Mouse (Mus musculus): ENCODE results near the gene Dnah7a. TPM values are rescaled to one million over a fixed set of nuclear protein-coding genes. Genes with fewer than 3 reads are reported as not detected.
"Not testable (repeated sequence)": the region's sequence is repeated elsewhere in the genome, so short reads cannot be mapped to it uniquely, and the experiment has no call there.

The Dnah7a gene
- polyA plus RNA-seq (2014; fragmentation: Nextera tagmentation; extraction: Ambion mirVana): 2.8 and 4.2 TPM in 2 replicates

DNA sequence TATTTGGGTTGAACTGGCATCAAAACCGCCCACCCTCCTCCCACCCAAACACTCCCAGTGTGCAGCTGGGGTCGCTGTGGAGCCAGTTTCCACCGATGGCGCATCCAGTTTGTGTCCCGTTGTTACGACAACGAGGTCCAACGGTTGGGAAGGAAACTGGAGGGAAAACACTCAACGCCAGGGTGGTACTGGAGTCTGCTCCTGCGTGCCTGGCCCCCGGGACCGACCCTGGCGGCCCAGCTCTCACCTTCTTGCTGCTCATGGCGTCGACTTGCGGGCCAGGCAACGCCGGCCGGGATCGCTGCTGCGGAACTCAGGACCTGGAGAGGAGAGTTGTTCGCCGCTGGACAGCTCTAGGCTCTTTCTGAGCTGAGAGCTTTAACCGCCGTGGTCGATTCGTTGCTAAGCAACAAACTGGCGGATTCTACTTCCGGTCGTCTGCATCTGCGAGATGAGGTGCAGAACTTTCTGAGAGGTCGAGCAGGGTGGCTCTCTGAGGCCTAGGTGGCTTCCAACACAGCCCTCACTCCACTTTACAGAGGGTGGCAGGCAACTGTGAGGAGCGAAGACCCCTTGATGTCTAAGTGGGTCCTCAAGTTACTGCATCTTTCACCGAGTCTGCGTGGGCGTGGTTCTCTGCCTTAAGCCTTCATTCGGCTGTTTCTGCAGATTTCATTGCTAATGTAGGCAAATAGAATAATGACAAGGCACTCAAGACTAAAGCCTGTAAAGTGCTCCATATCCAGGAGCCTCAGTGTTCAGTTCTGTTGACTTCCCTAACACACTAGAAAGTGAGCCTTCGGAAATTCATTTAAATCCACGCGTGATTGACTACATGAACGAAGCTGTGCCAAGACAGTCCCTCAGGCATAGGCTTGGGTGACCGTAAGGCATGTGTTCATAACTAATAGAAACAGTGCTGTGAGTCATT is at the start of gene Dnah7a:
TSS of gene Dnah7a (minus strand) at position 354 of the 931 bp plus-strand sequence.
- peak within 1 kb of the TSS; percentile 79 for H3K4me2 ChIP-seq (ENCODE audit: low read depth, severe bottlenecking)
- no peaks in the 10 kb centered on the region for H3K36me3 ChIP-seq (ENCODE audit: control insufficient read depth, insufficient read depth, low read length)
- peak within 1 kb of the TSS; percentile 47; the same call in 1 of the 2 replicates for H3K9ac ChIP-seq (ENCODE audit: low read length)
- peak; percentile 78 for ATAC-seq (ENCODE audit: insufficient number of reproducible peaks, low FRiP score, low TSS enrichment, low read depth)
- 16% methylated on average over 42 of the region's 42 CpGs for WGBS
- DNase-seq (ENCODE audit: low spot score): peak; percentile 79
- no peaks in the 10 kb centered on the region for H3K27me3 ChIP-seq (ENCODE audit: control insufficient read depth, insufficient read depth, low read length)
- peak within 1 kb of the TSS; percentile 40 for H3K4me3 ChIP-seq (ENCODE audit: low read depth, low read length)
- no peaks in the 10 kb centered on the region for H3K4me1 ChIP-seq (ENCODE audit: control insufficient read depth, insufficient read depth, low read length)
- H3K27ac ChIP-seq (replicated peaks; ENCODE audit: low read depth, low read length): no peak within 1 kb of the TSS
- H3K9me3 ChIP-seq (ENCODE audit: control insufficient read depth, low read length): no peaks in the 10 kb centered on the region

DNA sequence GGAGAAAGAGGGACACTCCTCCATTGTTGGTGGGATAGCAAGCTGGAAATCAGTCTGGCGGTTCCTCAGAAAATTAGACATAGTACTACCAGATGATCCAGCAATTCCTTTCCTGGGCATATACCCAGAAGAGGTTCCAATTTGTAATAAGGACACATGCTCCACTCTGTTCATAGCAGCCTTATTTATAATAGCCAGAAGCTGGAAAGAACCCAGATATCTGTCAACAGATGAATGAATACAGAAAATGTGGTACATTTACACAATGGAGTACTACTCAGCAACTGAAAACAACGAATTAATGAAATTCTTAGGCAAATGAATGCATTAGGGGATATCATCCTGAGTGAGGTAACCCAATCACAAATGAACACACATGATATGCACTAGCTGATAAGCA is 46.9 kb upstream of the Dnah7a start:
- not testable (repeated sequence) for ATAC-seq (ENCODE audit: insufficient number of reproducible peaks, low FRiP score, low TSS enrichment, low read depth); H3K4me2 ChIP-seq (ENCODE audit: low read depth, severe bottlenecking); H3K27ac ChIP-seq (replicated peaks; ENCODE audit: low read depth, low read length); DNase-seq (ENCODE audit: low spot score); H3K9me3 ChIP-seq (ENCODE audit: control insufficient read depth, low read length); H3K9ac ChIP-seq (ENCODE audit: low read length); H3K27me3 ChIP-seq (ENCODE audit: control insufficient read depth, insufficient read depth, low read length); H3K36me3 ChIP-seq (ENCODE audit: control insufficient read depth, insufficient read depth, low read length); H3K4me1 ChIP-seq (ENCODE audit: control insufficient read depth, insufficient read depth, low read length); H3K4me3 ChIP-seq (ENCODE audit: low read depth, low read length)
- 95% methylated on average over 2 of the region's 2 CpGs for WGBS

DNA sequence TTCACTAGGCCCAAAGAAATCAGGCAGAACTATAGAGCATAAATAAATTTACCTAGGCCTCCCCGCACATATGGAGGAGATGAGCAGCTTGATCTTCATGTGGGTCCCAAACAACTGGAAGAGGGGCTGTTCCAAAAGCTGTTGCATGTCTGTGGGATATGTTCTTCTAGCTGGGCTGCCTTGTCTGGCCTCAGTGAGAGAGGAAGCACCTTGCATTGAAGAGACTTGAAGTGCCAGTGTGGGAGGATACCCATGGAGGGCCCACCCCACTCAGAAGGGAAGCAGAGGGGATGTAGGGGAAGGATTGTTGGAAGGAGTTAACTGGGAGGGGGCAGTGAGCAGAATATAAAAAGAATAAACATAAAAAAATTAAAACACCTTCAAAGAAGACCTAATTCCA is 44.6 kb upstream of the Dnah7a start:
- Histone ChIP-seq H3K4me2 (ENCODE audit: low read depth, severe bottlenecking) (no peak overlapping the region), H3K9me3 (ENCODE audit: control insufficient read depth, low read length) (no peaks in the 10 kb centered on the region), H3K9ac (ENCODE audit: low read length) (no peak overlapping the region), H3K4me1 (ENCODE audit: control insufficient read depth, insufficient read depth, low read length) (no peaks in the 10 kb centered on the region), H3K27ac (replicated peaks; ENCODE audit: low read depth, low read length) (no peak overlapping the region), H3K4me3 (ENCODE audit: low read depth, low read length) (no peak overlapping the region), H3K27me3 (ENCODE audit: control insufficient read depth, insufficient read depth, low read length) (no peaks in the 10 kb centered on the region), H3K36me3 (ENCODE audit: control insufficient read depth, insufficient read depth, low read length) (no peaks in the 10 kb centered on the region)
- ATAC-seq (ENCODE audit: insufficient number of reproducible peaks, low FRiP score, low TSS enrichment, low read depth): no peak
- DNase-seq (ENCODE audit: low spot score): no peak
- whole genome bisulfite sequencing: 70% methylated on average over 1 of the region's 1 CpGs

DNA sequence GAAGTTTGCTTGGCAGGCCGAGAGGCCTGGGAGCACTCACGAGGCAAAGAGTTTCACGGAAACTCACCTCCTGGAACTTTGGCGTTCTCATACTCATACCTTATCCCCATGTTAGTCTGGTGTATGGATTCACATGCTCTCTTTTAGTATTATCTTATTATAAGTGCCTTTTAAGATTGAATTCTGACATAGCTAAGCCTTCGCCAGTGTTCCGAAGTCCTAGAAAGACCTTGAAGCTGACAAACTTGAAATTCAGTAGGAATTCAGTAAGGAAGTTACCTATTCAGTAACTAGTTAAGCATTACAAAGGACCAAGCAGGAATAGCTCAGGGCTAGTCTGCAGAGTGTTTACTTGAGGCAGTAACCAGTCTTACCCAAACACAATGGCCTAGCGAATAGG is 44.1 kb upstream of the Dnah7a start:
- H3K27me3 ChIP-seq (ENCODE audit: control insufficient read depth, insufficient read depth, low read length); ATAC-seq (ENCODE audit: insufficient number of reproducible peaks, low FRiP score, low TSS enrichment, low read depth); H3K27ac ChIP-seq (replicated peaks; ENCODE audit: low read depth, low read length); DNase-seq (ENCODE audit: low spot score); H3K4me2 ChIP-seq (ENCODE audit: low read depth, severe bottlenecking); H3K4me1 ChIP-seq (ENCODE audit: control insufficient read depth, insufficient read depth, low read length); H3K4me3 ChIP-seq (ENCODE audit: low read depth, low read length); H3K9ac ChIP-seq (ENCODE audit: low read length); H3K9me3 ChIP-seq (ENCODE audit: control insufficient read depth, low read length); H3K36me3 ChIP-seq (ENCODE audit: control insufficient read depth, insufficient read depth, low read length): not testable (repeated sequence)
- WGBS: 85% methylated on average over 7 of the region's 7 CpGs

DNA sequence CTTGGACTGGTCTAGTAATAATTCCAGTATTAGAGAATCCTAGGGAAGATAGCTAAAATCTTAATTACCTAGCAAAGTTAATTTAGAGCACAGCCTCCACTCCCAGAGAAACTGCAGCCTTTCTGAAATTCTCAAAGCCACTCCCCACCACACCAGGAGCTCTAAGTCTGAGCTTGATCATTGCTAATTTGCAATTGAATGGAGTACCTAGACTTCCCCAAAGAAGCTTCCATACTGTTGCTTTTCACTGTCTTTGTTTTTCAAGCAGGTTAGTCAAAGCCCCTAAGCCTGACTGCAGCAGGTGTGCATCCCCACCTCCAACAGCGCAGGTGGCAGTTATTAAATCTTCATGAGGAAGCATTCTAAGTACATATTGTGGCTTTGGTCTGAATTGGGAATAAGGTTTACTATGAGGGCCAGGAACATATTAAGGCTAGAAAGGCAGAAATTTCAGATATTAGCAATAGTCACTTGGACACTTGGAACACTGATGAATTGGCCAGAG is 43.3 kb upstream of the Dnah7a start:
- not testable (repeated sequence) for ATAC-seq (ENCODE audit: insufficient number of reproducible peaks, low FRiP score, low TSS enrichment, low read depth); H3K27me3 ChIP-seq (ENCODE audit: control insufficient read depth, insufficient read depth, low read length); H3K9me3 ChIP-seq (ENCODE audit: control insufficient read depth, low read length); H3K4me3 ChIP-seq (ENCODE audit: low read depth, low read length); H3K4me2 ChIP-seq (ENCODE audit: low read depth, severe bottlenecking); H3K27ac ChIP-seq (replicated peaks; ENCODE audit: low read depth, low read length); DNase-seq (ENCODE audit: low spot score); H3K9ac ChIP-seq (ENCODE audit: low read length); H3K4me1 ChIP-seq (ENCODE audit: control insufficient read depth, insufficient read depth, low read length); H3K36me3 ChIP-seq (ENCODE audit: control insufficient read depth, insufficient read depth, low read length)
- WGBS: 73% methylated on average over 1 of the region's 1 CpGs

DNA sequence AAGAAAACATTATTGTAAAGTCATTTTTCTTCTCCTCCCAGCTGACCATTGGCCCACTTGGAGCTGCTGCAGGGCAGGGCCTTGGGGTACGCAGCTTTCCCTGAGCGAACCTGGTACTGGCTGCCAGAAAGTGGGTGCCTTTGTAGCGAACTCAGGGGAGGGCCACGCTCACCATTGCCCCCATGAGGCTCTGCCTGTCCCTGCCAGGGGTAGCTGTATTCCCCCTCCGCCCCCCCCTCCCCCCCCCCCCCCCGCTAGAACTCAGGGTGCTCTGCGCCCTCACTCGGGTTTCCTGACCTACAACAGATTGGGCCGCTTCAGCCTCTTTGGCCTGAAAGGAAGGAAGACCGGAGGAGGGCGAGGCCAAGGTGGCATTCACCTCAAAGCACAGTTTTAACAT is 42.0 kb upstream of the Dnah7a start:
- ATAC-seq (ENCODE audit: insufficient number of reproducible peaks, low FRiP score, low TSS enrichment, low read depth): no peak

DNA sequence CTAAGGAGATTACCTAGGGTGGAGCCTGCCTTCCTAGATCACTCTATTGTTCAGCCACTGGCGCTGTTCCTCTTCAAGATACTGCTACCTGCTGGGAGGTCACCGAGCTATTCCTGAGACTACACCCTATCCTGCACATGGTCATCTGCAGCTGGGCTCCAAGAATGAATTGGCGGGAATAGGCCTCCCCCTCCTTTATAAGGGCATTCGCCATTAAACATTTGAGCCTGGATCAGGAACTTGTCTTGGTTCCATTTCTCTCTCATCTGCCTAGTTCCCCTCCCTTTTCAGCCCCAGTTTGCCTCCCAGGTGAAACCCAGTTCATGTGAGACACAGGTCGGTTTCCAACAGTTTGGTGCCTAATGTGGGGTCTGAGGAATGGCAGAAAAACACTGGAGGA is 39.4 kb upstream of the Dnah7a start:
- no peak overlapping the region for H3K4me2 ChIP-seq (ENCODE audit: low read depth, severe bottlenecking)
- no peaks in the 10 kb centered on the region for H3K4me1 ChIP-seq (ENCODE audit: control insufficient read depth, insufficient read depth, low read length)
- ATAC-seq (ENCODE audit: insufficient number of reproducible peaks, low FRiP score, low TSS enrichment, low read depth): no peak
- 82% methylated on average over 5 of the region's 5 CpGs for WGBS
- no peaks in the 10 kb centered on the region for H3K27me3 ChIP-seq (ENCODE audit: control insufficient read depth, insufficient read depth, low read length)
- H3K9me3 ChIP-seq (ENCODE audit: control insufficient read depth, low read length): no peaks in the 10 kb centered on the region
- no peak overlapping the region for H3K27ac ChIP-seq (replicated peaks; ENCODE audit: low read depth, low read length)
- DNase-seq (ENCODE audit: low spot score): no peak
- H3K9ac ChIP-seq (ENCODE audit: low read length): no peak overlapping the region
- H3K36me3 ChIP-seq (ENCODE audit: control insufficient read depth, insufficient read depth, low read length): no peaks in the 10 kb centered on the region
- H3K4me3 ChIP-seq (ENCODE audit: low read depth, low read length): no peak overlapping the region

More for the DNA sequence above, 42.0 kb upstream of the Dnah7a start:
- no peak overlapping the region for H3K9ac ChIP-seq (ENCODE audit: low read length)
- no peak overlapping the region for H3K27ac ChIP-seq (replicated peaks; ENCODE audit: low read depth, low read length)
- H3K27me3 ChIP-seq (ENCODE audit: control insufficient read depth, insufficient read depth, low read length): no peaks in the 10 kb centered on the region
- no peaks in the 10 kb centered on the region for H3K9me3 ChIP-seq (ENCODE audit: control insufficient read depth, low read length)
- no peak for DNase-seq (ENCODE audit: low spot score)
- no peak overlapping the region for H3K4me2 ChIP-seq (ENCODE audit: low read depth, severe bottlenecking)
- no peaks in the 10 kb centered on the region for H3K4me1 ChIP-seq (ENCODE audit: control insufficient read depth, insufficient read depth, low read length)
- H3K36me3 ChIP-seq (ENCODE audit: control insufficient read depth, insufficient read depth, low read length): no peaks in the 10 kb centered on the region
- H3K4me3 ChIP-seq (ENCODE audit: low read depth, low read length): no peak overlapping the region
- WGBS: 32% methylated on average over 9 of the region's 11 CpGs

DNA sequence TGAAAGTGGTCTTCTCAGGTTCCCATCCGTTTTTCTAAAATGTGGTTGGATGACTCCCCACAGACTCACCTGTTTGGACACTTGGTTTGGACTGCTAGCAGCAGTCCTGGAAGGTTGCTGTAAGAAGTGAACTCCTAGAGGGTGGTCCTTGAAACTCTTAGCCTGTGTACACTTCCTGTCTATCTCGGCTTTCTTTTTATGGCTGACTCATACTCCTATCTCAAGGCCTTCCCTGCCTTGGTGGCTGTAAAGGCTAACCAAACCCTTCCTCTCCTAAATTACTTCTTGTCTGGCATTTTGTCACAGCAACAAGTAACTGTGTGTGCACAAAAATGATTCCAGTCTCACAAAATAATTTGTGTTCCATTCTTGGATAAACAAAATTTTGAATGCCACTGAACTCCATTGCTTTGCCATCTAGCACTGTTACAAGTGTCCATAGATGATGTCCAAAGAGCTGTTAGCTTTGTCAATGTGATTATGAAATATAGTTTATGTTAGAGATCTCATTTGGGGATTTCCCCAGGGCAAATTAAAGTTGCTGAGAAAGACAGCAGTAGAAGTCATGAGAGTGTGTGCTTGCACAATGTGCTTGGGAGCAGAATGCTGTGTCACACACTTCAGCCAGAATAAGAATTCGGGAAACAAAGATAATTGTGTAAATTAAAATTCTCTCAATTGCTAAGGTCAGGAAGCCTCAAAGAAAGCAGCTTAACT is 35.3 kb upstream of the Dnah7a start:
- H3K27ac ChIP-seq (replicated peaks; ENCODE audit: low read depth, low read length): no peak overlapping the region
- no peaks in the 10 kb centered on the region for H3K9me3 ChIP-seq (ENCODE audit: control insufficient read depth, low read length)
- ATAC-seq (ENCODE audit: insufficient number of reproducible peaks, low FRiP score, low TSS enrichment, low read depth) (no peak), DNase-seq (ENCODE audit: low spot score) (no peak)
- H3K36me3 ChIP-seq (ENCODE audit: control insufficient read depth, insufficient read depth, low read length): no peaks in the 10 kb centered on the region
- no peak overlapping the region for H3K4me2 ChIP-seq (ENCODE audit: low read depth, severe bottlenecking)
- no peak overlapping the region for H3K9ac ChIP-seq (ENCODE audit: low read length)
- no peaks in the 10 kb centered on the region for H3K4me1 ChIP-seq (ENCODE audit: control insufficient read depth, insufficient read depth, low read length)
- WGBS: 73% methylated on average over 3 of the region's 3 CpGs
- H3K4me3 ChIP-seq (ENCODE audit: low read depth, low read length): no peak overlapping the region
- no peaks in the 10 kb centered on the region for H3K27me3 ChIP-seq (ENCODE audit: control insufficient read depth, insufficient read depth, low read length)

Data from limb, embryonic 11.5 days (tissue).